Mouse (Mus musculus) lung, embryonic 14.5 days (tissue): ENCODE measurements around the gene Kcng4. TPM values are rescaled to one million over a fixed set of nuclear protein-coding genes. Genes with fewer than 3 reads are reported as not detected.

Experiments
- ATAC-seq: fragments of 200-750 bp; cut with Nextera tagmentation; 2 replicates; pipeline ENCODE4 v1.8.0; 2017; ENCODE audit warnings: mild to moderate bottlenecking, moderate TSS enrichment, moderate library complexity; ENCODE audit not compliant: insufficient read depth
- DNase-seq: peaks from one replicate; pipeline ENCODE4 v3.0.0-alpha.2; 2015
- H3K27ac ChIP-seq: fragments of 300-500 bp; sonication (generic); 2 replicates; pipeline ENCODE4 v1.5.1; 2014; ENCODE audit warnings: low read depth, mild to moderate bottlenecking, moderate library complexity
- H3K27me3 ChIP-seq: fragments of 300-500 bp; sonication (generic); 2 replicates; pipeline ENCODE4 v1.6.1; 2014; ENCODE audit warnings: low read length, control low read depth; ENCODE audit not compliant: insufficient read depth
- H3K36me3 ChIP-seq: fragments of 300-500 bp; sonication (generic); 2 replicates; pipeline ENCODE4 v1.6.1; 2014; ENCODE audit warnings: control low read depth; ENCODE audit not compliant: insufficient read depth
- H3K4me1 ChIP-seq: fragments of 300-500 bp; sonication (generic); 2 replicates; pipeline ENCODE4 v1.6.1; 2014; ENCODE audit warnings: antibody characterized with exemption, control low read depth; ENCODE audit not compliant: insufficient read depth
- H3K4me2 ChIP-seq: fragments of 300-500 bp; sonication (generic); 2 replicates; pipeline ENCODE4 v1.6.1; 2014; ENCODE audit warnings: mild to moderate bottlenecking
- H3K4me3 ChIP-seq: fragments of 300-500 bp; sonication (generic); 2 replicates; pipeline ENCODE4 v1.5.1; 2014; ENCODE audit warnings: low read depth, low read length
- H3K9ac ChIP-seq: fragments of 300-500 bp; sonication (generic); 2 replicates; pipeline ENCODE4 v1.6.1; 2014
- H3K9me3 ChIP-seq: fragments of 300-500 bp; sonication (generic); 2 replicates; pipeline ENCODE4 v1.6.1; 2016; ENCODE audit warnings: low read depth, low read length, control low read depth
- CTCF ChIP-seq: IDR thresholded peaks from 2 replicates; pipeline ENCODE4 v1.5.1; 2016; ENCODE audit warnings: antibody characterized with exemption, low read depth
- whole genome bisulfite sequencing: fragments of 180-500 bp; shearing (Covaris S2); extraction: QIAGEN DNeasy Blood & Tissue Kit; methylation state at CpG from one replicate; pipeline ENCODE4 v1.1.7; 2014; 5-methylcytosine and 5-hydroxymethylcytosine counted together
- polyA plus RNA-seq: library from polyadenylated mRNA; unstranded; fragments of >200 nt; fragmentation: Nextera tagmentation; extraction: Ambion mirVana; gene quantifications from 2 replicates; pipeline ENCODE4 v1.2.1, GENCODE M21; 2014

Kcng4 gene
- polyA plus RNA-seq, 1 experiment from 2014 or later: not detected

DNA sequence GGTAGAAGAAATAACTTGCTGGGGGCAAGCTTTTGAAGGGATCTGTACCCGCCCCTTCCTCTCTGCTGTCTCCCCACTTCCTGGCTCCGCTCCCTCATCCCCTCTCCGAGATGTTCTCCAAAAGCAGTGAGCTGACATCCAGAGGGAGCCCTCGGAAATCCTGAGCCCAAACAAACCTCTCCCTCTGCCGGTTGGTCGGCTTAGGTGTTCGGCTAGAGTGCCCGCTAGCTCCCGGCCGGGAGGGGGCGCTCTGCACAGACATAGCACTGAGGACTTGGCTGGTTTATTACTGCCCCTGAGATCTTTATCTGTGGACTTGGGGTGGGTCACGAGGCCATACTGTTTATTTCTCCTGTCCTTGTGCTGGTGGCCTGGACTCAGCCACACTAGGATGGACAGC lies 33.8 kb upstream of the Kcng4 start:
- ATAC-seq (no peak), DNase-seq (peak; percentile 42)
- TF ChIP-seq CTCF: peak; percentile 64
- H3K9me3 ChIP-seq: no peaks in the 10 kb centered on the region
- WGBS: 36% methylated on average over 12 of the region's 12 CpGs
- H3K9ac ChIP-seq: no peak overlapping the region
- no peaks in the 10 kb centered on the region for H3K36me3 ChIP-seq
- H3K27ac ChIP-seq: no peak overlapping the region
- no peak overlapping the region for H3K4me2 ChIP-seq
- no peaks in the 10 kb centered on the region for H3K27me3 ChIP-seq
- peaks cover 17% of the 10 kb centered on the region; the same call in 1 of the 2 replicates for H3K4me1 ChIP-seq
- H3K4me3 ChIP-seq: no peak overlapping the region

DNA sequence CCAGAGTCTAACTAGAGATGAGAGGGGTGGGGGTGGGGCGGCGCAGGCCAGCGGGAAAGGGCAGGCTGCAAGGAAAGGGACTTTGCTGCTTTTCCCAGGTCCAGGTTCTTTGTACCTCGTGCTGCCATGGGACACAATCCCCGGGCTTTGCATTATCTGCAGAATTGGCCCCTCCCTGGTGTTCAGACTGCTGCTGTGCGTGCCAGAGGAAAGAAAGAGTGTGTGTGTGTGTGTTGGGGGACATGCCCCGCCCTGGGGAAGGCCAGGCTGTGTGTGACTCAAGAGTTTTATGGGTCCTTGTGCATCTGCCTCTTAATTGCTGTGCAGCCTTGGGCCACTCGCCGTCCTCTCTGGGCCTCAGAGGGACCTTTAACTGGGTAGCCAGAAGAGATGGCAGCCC lies 33.0 kb upstream of the Kcng4 start:
- Histone ChIP-seq H3K9ac (no peak overlapping the region), H3K4me3 (no peak overlapping the region), H3K36me3 (no peaks in the 10 kb centered on the region), H3K27ac (no peak overlapping the region), H3K27me3 (no peaks in the 10 kb centered on the region), H3K4me2 (no peak overlapping the region), H3K9me3 (no peaks in the 10 kb centered on the region), H3K4me1 (peaks cover 17% of the 10 kb centered on the region; the same call in 1 of the 2 replicates)
- WGBS: 69% methylated on average over 9 of the region's 9 CpGs
- no peak for TF ChIP-seq CTCF
- ATAC-seq (no peak), DNase-seq (no peak)

DNA sequence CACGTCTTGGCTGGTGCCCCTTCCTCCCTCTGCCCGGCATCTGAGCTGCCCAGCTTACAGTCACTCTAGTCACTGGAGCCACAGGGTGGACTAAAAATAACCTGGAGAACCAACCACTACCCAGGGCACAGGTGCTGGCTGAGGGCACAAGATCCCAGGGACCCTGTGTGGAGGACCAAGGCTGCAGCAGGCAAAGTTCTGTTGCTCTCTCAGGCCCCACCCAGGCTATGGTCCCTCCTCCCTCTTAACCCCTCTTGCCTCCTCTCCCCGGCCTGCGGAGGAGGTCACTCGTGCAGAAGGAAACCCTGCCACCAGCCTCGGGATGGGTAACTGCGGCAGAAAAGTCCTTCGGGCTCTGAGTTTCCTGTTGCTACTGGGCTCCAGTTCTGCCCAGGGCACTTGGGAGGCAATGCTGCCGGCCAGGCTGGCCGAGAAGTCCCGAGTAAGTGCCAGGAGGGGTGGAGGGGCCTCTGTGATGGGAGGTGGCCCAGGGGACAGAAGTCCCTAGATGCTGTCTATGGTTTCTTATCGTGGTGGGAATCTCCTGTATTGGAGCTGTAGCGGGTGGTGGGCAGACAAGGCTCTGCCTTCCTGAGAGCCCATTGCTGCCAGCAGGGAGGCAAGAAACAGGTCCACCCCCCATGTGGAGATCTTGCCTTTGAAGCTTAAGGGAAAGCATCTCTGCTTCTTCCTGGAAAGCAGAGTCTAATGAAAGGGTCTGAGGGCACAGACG lies 30.9 kb upstream of the Kcng4 start, which contains the start of gene Wfdc1:
Gene Wfdc1, plus strand, starts transcription at position 147 of the 733 bp plus-strand sequence.
- Histone ChIP-seq H3K4me2 (peak within 1 kb of the TSS; percentile 29; the same call in 1 of the 2 replicates), H3K4me1 (peaks cover 17% of the 10 kb centered on the region; the same call in 1 of the 2 replicates), H3K27me3 (no peaks in the 10 kb centered on the region), H3K9me3 (no peaks in the 10 kb centered on the region), H3K9ac (no peak within 1 kb of the TSS), H3K36me3 (no peaks in the 10 kb centered on the region), H3K4me3 (no peak within 1 kb of the TSS), H3K27ac (no peak within 1 kb of the TSS; the same call in 1 of the 2 replicates)
- DNase-seq (no peak), ATAC-seq (no peak)
- no peak for TF ChIP-seq CTCF
- 15% methylated on average over 14 of the region's 14 CpGs for WGBS

DNA sequence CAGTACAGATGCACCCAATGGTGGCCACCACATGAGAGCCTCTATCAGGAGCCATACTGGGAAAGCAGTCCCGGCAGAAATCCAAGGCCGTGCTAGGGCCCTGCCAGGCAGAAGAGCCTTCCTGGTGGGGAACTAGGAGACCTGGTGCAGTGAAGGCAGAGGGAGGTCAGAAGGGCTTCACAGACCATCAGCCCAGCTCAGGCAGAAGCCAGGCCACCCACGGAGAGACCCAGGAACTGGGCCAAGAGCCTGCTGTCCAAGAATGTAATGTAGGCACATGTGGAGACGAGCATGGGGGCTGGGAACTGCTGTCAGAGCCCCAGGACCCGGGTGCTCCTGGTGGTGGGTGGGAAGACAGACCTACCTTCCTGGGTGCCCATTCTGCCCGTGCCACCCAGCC lies 29.8 kb upstream of the Kcng4 start:
- Histone ChIP-seq H3K4me3 (no peak overlapping the region), H3K27ac (no peak overlapping the region), H3K4me2 (no peak overlapping the region), H3K9ac (no peak overlapping the region), H3K27me3 (no peaks in the 10 kb centered on the region), H3K36me3 (no peaks in the 10 kb centered on the region), H3K4me1 (peaks cover 18% of the 10 kb centered on the region; the same call in 1 of the 2 replicates), H3K9me3 (no peaks in the 10 kb centered on the region)
- DNase-seq: peak; percentile 69
- no peak for TF ChIP-seq CTCF
- no peak for ATAC-seq
- 49% methylated on average over 6 of the region's 6 CpGs for WGBS

DNA sequence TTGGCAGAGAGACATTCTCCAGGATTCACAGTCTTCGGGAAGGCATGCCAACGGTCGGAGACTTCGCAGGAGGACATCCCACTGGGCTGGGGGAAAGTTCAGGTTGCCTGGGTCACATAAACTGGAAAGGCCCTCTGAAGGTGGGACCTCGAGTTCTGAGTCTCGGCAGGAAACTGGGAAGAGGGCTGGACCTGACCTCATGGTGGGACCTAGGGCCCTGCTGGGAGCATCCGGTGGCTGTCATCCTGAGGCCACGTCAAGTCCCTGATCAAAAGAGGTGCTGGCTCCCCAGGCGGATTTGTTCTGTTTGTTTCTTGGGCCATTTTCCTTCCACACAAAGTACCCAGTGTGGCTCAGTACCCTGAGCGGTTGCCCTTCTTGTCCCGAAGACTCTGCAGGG lies 28.0 kb upstream of the Kcng4 start:
- TF ChIP-seq CTCF: no peak
- no peaks in the 10 kb centered on the region for H3K36me3 ChIP-seq
- DNase-seq: no peak
- 59% methylated on average over 11 of the region's 11 CpGs for WGBS
- H3K9ac ChIP-seq: no peak overlapping the region
- no peaks in the 10 kb centered on the region for H3K27me3 ChIP-seq
- no peak overlapping the region for H3K4me2 ChIP-seq
- H3K4me3 ChIP-seq: no peak overlapping the region
- peaks cover 18% of the 10 kb centered on the region; the same call in 1 of the 2 replicates for H3K4me1 ChIP-seq
- ATAC-seq: no peak
- no peaks in the 10 kb centered on the region for H3K9me3 ChIP-seq
- H3K27ac ChIP-seq: no peak overlapping the region

DNA sequence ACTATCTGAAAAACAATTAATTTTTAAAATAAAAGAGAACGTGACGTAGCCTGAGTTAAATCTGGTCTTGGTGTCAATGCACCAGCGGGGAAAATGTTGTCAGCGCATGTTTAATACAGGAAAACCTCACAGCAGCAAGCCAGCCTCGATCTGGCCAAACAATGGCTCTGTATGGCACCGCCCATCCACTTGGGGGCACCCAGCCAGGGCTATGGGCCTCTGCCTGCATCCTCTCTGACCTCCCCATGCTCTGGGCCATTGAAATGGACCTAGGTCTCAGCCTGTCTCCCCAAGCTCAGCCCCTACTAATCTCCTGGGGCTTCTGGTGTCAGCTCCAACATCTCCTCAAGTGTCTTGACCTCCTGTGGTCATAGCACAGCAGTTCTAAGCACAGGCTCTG lies 26.4 kb upstream of the Kcng4 start:
- TF ChIP-seq CTCF: no peak
- 73% methylated on average over 6 of the region's 6 CpGs for WGBS
- Histone ChIP-seq H3K9ac (no peak overlapping the region), H3K4me2 (no peak overlapping the region), H3K36me3 (no peaks in the 10 kb centered on the region), H3K9me3 (no peaks in the 10 kb centered on the region), H3K27ac (no peak overlapping the region), H3K27me3 (no peaks in the 10 kb centered on the region), H3K4me1 (peaks cover 18% of the 10 kb centered on the region; the same call in 1 of the 2 replicates), H3K4me3 (no peak overlapping the region)
- ATAC-seq: no peak
- no peak for DNase-seq

DNA sequence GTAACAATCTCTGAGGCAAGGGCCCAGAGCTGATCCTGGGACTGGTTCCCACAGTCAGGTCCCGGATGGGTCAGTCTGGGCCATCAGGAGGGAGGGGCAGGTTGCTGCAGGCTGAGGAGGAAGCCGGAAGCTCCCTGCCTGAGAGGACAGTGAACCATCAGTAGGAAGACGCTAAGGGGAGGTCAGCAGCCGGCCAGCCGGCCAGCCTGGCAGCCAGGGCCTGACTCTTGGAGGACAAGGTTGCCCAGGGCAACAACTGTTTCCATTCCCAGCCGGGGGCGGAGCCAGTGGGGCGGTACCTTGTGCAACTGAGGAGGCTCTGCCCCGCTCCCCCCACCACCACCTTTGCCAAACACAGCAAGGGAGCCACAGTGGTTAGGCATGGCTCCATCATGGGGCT lies 25.6 kb upstream of the Kcng4 start:
- Histone ChIP-seq H3K27ac (no peak overlapping the region), H3K9ac (no peak overlapping the region), H3K4me2 (no peak overlapping the region), H3K36me3 (no peaks in the 10 kb centered on the region), H3K27me3 (no peaks in the 10 kb centered on the region), H3K9me3 (no peaks in the 10 kb centered on the region), H3K4me3 (no peak overlapping the region), H3K4me1 (peaks cover 13% of the 10 kb centered on the region; the same call in 1 of the 2 replicates)
- 11% methylated on average over 9 of the region's 9 CpGs for WGBS
- ATAC-seq (peak; percentile 65), DNase-seq (peak; percentile 73)
- TF ChIP-seq CTCF: no peak
